Mouse (Mus musculus): ENCODE measurements around the gene Rasl11b. TPM values are rescaled to one million over a fixed set of nuclear protein-coding genes. Genes with fewer than 3 reads are reported as not detected.

Rasl11b gene
- total RNA-seq, 2 experiments from 2014 or later = 2.3 to 2.8 TPM

DNA sequence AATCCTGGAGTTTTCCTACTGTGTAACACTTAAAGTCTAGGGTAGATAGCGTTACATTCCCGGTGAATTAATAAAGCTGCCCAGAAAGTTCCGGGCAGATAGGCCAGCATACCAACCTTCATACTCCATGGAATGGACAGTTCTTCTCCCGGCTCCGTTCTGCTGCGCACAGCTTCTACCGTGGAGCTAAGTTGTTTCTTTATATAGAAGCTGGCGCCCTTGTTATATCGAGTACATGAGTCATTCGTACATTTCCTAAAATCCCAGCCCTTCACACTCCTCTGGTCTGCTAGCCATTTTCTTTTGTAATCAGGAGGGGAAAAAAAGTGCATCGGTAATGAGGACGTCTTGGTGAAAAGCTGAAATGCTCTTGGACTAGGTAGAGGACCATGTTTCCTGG, 7.0 kb upstream of the Rasl11b start:
- DNase-seq = no peak

DNA sequence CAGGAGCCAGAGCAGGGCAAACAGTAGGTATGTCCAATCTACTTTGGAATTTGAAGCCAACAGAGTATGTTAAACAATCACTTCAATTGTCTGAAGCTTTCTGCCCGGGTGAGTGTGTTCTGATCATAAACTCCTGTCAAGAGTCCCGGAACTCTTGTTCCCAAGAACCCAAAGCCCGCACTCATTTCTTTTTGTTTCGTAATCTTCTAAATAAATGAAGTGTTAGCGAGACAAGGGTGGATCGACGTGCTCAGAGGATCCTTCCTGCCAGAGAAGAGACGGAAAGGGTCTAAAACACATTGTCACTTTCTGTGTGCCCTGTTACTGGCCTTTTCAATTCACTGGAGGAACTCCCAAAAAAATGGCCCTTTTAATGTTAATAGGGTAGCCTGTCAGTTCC, 6.2 kb upstream of the Rasl11b start:
- no peak for DNase-seq

GRCm38 (mm10) chr5:74189484-74190160, 5.5 kb upstream of the Rasl11b start:
- no peak for DNase-seq

- DNase-seq = peak; percentile 48
Measured at GRCm38 (mm10) chr5:74190161-74190491, 5.0 kb upstream of the Rasl11b start.

- no peak for DNase-seq
Measured at GRCm38 (mm10) chr5:74190911-74191310, 4.2 kb upstream of the Rasl11b start.

DNA sequence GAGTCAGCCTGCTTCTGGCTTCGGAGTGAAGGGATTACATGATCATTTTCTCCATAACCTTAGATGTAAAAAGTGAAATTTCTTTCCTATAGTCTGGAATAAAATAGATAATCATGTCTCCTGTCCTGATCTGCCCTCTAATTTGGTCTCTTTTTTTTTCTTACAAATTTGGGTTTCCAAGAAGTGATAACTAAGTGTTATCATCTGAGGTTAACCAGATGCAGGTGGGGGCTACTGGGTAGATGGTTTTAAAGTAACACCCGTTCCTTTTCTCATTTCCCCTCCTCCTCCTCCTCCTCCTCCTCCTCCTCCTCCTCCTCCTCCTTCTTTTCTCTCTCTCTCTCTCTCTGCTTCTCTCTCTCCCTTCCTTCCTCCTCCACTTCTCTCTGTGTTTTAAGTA, 2.1 kb upstream of the Rasl11b start:
- no peak for DNase-seq

DNA sequence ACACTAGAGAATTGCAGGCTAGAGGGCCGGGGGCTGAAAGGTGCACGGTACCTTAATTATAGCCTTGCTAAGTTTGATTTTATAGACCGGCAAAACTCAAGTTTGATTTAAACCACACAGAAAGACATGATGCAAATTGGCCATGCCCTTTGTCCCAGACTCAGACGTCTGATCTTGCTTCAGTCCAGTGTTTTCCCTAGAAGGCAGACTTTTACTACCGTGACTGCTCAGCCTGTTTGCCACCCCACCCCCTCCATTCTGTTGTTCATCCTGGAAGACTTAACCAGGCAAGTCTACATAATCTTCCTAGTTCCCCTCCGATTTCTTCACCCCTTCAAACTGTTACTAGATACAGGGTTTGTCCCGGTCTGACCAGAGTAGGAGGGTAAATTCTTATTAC, 1.5 kb upstream of the Rasl11b start:
- DNase-seq = no peak

DNA sequence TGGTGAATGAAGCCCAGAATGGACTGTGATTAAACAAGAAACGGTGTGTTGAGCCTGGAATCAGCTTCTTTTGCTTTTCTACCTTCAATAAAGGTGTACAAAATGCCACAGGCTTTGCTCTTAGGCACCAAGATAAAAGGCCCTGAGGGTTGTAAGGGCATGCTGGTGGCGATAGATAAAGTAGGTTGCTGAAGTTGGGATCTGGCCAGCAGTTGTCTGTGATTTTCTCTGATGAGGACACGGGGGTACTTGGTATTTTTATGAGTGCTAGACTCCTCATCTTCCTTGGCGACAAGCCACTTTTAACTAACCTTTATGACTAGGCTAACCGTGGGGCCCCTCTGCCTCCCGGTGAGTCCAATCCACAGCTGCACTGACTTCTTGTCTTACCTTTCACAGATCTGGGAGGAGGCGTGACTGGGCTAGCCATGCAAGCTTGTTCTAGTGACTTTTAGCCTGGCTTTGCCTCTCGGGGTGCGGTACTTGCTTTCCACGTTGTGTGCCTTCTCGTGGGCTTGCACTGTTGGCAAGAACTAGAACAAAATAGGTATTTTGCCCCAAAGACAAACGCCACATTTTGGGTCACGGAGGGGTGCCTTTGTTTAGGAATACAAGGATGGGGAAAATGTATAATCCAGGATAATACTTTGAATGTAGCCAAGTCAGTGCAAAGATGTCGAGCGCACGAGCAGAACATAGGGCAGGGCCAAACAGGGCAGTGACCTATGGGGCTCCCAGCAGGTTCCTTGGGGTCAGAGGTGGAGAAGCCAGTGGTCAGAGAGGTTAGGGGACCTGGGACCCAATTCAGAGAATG, 852 bp upstream of the Rasl11b start:
- no peak for DNase-seq

- DNase-seq = no peak
Measured at GRCm38 (mm10) chr5:74195614-74196306, 674 bp downstream of the Rasl11b start.

- DNase-seq = no peak
Measured at GRCm38 (mm10) chr5:74196307-74196618, 1.2 kb downstream of the Rasl11b start.

- DNase-seq = no peak
Measured at GRCm38 (mm10) chr5:74197541-74198330, 2.6 kb downstream of the Rasl11b start.

DNA sequence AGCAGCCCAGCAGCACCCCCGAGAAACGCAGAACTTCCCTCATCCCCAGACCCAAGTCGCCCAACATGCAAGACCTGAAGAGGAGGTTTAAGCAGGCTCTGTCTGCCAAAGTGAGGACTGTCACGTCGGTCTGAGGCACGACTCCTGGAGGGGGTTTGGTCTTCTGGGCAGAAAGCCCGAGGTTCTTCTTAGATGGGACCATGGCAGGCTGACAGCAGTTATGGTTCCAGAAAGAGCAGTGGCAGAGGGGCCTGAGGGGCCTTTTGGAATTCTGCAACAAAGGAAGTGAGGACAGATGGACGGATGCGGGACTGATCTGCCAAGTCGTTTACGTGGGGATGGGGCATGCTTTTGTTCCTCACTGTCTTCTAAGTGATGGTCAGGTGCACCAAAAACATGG, 3.4 kb downstream of the Rasl11b start:
- DNase-seq = no peak

DNA sequence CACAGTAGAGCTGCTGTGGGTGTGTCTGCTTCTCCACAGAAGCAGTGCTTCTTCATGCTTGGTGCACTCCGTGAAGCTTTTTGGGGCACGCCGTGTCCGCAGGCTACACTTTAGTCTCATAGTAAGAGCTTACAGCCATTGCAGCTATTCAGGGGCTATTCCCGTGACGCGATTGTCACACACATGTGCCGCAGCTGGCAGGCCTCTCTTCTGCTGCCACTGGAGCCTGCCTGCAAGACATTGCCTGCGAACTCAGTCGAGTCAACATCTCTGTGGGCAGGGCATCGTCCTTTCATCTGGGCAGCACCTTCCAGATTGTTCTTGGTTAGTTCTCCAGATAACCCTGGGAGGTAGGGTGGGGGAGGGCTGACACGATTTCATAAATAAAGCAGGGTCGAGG, 4.7 kb downstream of the Rasl11b start:
- DNase-seq = no peak

- no peak for DNase-seq
Measured at GRCm38 (mm10) chr5:74200481-74200880, 5.4 kb downstream of the Rasl11b start.

DNA sequence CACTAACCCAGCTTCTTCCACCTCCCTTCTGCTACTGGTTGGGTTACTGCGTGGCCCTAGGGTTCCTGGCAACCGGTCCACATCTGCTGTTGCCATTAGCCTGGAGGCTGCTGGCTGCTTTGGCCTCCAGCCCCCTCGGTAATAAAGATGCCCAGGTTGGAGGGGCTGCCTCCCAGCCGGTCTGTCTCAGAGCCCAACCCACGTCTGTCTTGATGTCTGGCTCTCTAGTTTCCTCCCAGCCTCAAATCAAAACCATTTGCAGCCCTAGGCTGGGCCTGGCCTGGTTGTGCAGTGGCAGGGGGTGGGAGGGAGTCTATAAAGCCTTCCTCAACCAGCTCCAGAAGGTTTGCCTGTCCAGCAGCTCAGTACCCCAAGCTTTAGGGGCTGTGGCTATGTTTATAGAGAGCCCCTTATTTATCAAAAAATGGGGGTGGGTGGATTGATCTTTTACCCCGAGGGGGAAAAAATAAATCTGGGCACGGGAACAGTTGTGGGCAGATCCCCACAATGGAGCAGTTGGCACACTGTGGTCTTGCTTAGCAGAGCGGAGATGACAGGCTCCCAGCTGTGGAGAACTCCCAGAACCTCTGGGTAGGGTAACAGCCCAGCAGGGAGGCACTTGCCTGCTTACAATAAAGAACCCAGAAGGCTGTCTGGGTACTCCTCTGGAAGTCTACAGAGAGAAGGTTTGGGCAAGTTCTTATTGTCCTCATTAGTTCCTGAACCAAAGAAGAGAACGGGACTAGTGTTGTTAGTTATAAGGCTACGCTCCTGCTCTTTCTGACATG, 6.7 kb downstream of the Rasl11b start:
- DNase-seq = peak; percentile 65

DNA sequence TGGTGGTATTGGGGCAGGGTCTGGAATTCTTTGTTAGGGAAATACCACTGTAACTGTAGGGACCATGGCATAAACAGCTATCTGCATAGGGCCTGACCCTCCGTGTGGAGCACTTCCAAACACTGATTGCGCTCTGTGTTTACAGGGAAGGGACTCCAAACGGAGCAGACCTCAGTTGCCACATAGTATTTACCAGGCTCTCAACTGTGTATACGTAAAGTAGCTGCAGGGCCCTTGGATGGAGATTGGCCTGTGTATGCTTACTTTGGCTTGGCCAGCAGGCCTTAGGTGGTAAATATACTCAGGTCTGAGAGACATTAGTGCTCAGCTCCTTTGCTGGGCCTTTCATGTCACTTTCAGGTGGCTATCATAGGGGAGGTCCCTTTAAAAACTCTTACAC, 7.4 kb downstream of the Rasl11b start:
- DNase-seq = no peak

DNA sequence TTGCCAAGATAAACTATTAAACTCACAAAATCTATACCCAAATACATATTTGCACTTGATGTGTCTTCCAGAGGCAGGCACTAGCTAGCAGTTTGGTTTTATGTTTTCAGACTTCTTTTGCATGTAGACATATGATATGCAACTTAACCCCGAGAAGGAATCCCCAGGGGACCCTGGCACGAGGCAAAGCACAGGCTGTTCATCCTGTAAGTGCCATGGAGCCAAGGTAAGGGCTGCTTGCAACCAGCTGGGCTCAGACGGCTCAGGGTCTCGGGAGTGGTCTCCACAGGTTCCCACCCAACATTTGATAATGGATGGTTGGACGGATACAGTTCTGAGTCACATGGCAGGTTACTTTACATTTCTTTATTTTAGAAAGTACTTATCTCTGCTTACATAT, 9.4 kb downstream of the Rasl11b start:
- no peak for DNase-seq

DNA sequence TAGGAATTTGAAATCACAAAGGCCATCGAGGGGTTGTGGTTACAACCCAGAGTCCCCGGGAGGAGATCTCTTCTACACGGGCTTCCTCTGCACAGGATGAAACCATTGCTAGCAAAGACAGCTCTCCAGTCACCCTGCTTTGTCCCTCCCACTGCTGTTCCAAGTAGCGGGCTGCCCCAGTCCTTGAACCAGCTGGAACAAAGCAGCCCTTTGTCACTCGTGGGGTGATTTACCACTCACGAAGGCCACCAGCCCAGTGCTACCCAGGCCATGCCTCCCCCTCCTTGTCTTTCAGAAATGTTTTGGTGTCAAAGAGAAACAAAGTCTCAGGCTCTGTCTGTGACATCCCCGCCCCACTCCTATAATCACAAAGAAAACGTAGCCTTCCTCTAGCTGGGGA, 10.4 kb downstream of the Rasl11b start:
- no peak for DNase-seq

- DNase-seq = no peak
Measured at GRCm38 (mm10) chr5:74206038-74206437, 11.0 kb downstream of the Rasl11b start.

GRCm38 (mm10) chr5:74206649-74207048, 11.6 kb downstream of the Rasl11b start:
- no peak for DNase-seq

DNA sequence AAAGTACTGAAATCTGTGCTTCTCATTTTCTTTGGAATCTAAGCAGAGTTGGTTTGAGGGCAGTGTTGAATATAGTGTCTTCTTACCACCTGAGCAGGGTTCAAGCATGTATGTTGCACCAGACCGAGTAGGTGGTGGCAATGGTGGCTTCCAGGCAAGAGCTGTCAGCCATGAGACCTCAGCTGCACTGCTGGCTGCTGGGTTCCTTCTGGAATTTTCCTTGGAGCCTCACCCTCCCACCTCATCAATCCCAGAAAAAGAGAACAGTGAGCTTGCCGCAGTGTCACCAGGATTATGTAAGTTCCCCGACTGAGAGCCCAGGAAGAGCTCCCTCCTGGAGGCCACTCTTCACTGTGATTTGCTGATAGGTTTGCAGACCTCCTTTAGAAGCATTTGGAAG, 12.1 kb downstream of the Rasl11b start:
- no peak for DNase-seq

- DNase-seq = no peak
Measured at GRCm38 (mm10) chr5:74208438-74208837, 13.4 kb downstream of the Rasl11b start.
